8 mouse cellular contexts compared by ENCODE assay signal in genomic region chr7:126271712-126272683, GRCm38 (mm10). TPM values are rescaled to one million over a fixed set of nuclear protein-coding genes. Genes with fewer than 3 reads are reported as not detected.
A peak's percentile ranks its signal among the peaks of the same experiment; 100 is the strongest.
DNase-seq lines count a peak whose midpoint lies in the region; ATAC-seq and TF ChIP-seq lines count a peak whose summit lies in the region.

Sbk1 (plus strand) TSS chr7:126272619.

- ATAC-seq in activated CD4-positive, CD25-positive, alpha-beta regulatory T cell, adult 4 months = peak; percentile 64
- peak; percentile 77 for ATAC-seq in common myeloid progenitor, adult 5-6 weeks (replicated peaks; ENCODE audit: low read depth, poor library complexity, severe bottlenecking)
- ATAC-seq in hindbrain, embryonic 16.5 days = peak; percentile 86

- H3K4me2 ChIP-seq in hindbrain, embryonic 16.5 days (ENCODE audit: low read length) = peak within 1 kb of the TSS; percentile 89

- no peak for TF ChIP-seq CTCF in gastrocnemius, adult 2 months (IDR thresholded peaks at IDR 0.05)

- peak within 1 kb of the TSS; percentile 91 for H3K4me3 ChIP-seq in gastrocnemius, adult 2 months
- H3K4me3 ChIP-seq in hindbrain, embryonic 16.5 days (ENCODE audit: low read length) = peak within 1 kb of the TSS; percentile 92

- DNase-seq in gastrocnemius, adult 2 months = peak; percentile 96
- peak; percentile 88 for DNase-seq in left cerebral cortex, adult 11 months (ENCODE audit: low spot score)
- DNase-seq in lung, postnatal 36 days = peak; percentile 93
- peak; percentile 93 for DNase-seq in retina, embryonic 14.5 days (ENCODE audit: low spot score)
- peak; percentile 90 to 94 for DNase-seq in thymus, postnatal 36 days

- H3K27ac ChIP-seq in gastrocnemius, adult 2 months = peak within 1 kb of the TSS; percentile 93
- peak within 1 kb of the TSS; percentile 97 for H3K27ac ChIP-seq in hindbrain, embryonic 16.5 days (ENCODE audit: low read depth, low read length)

- H3K36me3 ChIP-seq in hindbrain, embryonic 16.5 days (ENCODE audit: control insufficient read depth, insufficient read depth, low read length) = no peaks in the 10 kb centered on the region

- WGBS in hindbrain, embryonic 16.5 days = under 1% methylated on average over 51 of the region's 85 CpGs

- peak within 1 kb of the TSS; percentile 100 for H3K9ac ChIP-seq in hindbrain, embryonic 16.5 days (ENCODE audit: low read depth, low read length)

- H3K4me1 ChIP-seq in hindbrain, embryonic 16.5 days (ENCODE audit: control insufficient read depth, insufficient read depth, low read depth, low read length) = peaks cover 32% of the 10 kb centered on the region

- no peaks in the 10 kb centered on the region for H3K27me3 ChIP-seq in hindbrain, embryonic 16.5 days (replicated peaks; ENCODE audit: control insufficient read depth, insufficient read depth, low read length)

- H3K9me3 ChIP-seq in hindbrain, embryonic 16.5 days (ENCODE audit: control insufficient read depth, low read length) = no peaks in the 10 kb centered on the region

- intact Hi-C loops in gastrocnemius, adult 2 months (cut with DNase I) = loop anchor here (1.0 kb wide), 2 partner anchors 43 to 105 kb away; partner anchors contain the start of gene Spns1

RNA-seq across cellular contexts. Expression of gene Sbk1, which starts in this region (rescaled TPM):
- 1 to 10 TPM; 4.1 to 5.6 TPM for polyA plus RNA-seq in activated CD4-positive, CD25-positive, alpha-beta regulatory T cell, adult 4 months (2017; shearing (Covaris generic))
- 5.2 and 5.7 TPM in 2 replicates for total RNA-seq in common myeloid progenitor, adult 5-6 weeks (2017)
- 10 to 100 TPM; 13.6 to 21.9 TPM for total RNA-seq in gastrocnemius, adult 2 months (2021)
- polyA plus RNA-seq in hindbrain, embryonic 16.5 days (2015; fragmentation: Nextera tagmentation; extraction: Ambion mirVana) = 159 and 208 TPM in 2 replicates

Comparison
In these comparisons a context has a peak if more than half of its experiments do, and no peak if none do; other contexts are left out.
1. Peak in every context shown above with its lines: DNase-seq, ATAC-seq, H3K4me3 ChIP-seq and H3K27ac ChIP-seq.
2. RNA of gene Sbk1 (polyA plus RNA-seq): 159 to 208 TPM in hindbrain, embryonic 16.5 days; 4.1 to 5.6 TPM in activated CD4-positive, CD25-positive, alpha-beta regulatory T cell, adult 4 months; every median in the first group is over 10 times any median in the second.